Mouse (Mus musculus) bone marrow macrophage, adult 2 months (primary cell): ENCODE measurements around the gene Itpr1.

Experiments
- CTCF ChIP-seq: IDR thresholded peaks from 2 replicates; pipeline ENCODE4 v1.5.1; 2012; ENCODE audit warnings: low read depth, mild to moderate bottlenecking, low read length, moderate library complexity
- POLR2A ChIP-seq: IDR thresholded peaks from 2 replicates; pipeline ENCODE4 v1.6.1; 2012; ENCODE audit warnings: mild to moderate bottlenecking, low read depth, low read length, borderline replicate concordance

DNA sequence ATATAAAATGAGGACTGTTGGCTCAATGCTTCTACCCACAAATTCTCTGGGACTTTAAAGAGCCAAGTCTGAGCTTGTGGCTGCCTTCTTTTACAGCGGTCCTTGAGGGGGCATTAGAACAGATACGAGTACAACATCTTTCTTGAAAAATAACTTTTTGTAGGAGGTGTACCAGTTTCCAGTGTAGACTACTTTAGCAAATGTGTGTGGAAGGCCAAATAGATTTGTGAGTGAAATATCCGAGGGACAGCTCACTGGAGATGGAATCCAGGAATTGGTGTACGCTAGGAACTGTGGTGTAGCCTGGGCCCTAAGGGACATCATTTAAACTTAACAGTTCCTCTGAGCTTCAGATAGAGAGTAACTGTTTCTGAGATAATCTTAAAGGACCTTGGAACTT, 11.5 kb downstream of the Itpr1 start:
- no peak for TF ChIP-seq POLR2A
- no peak for TF ChIP-seq CTCF
